Mouse (Mus musculus) lung, postnatal 0 days (tissue): ENCODE measurements at regions not wholly inside any gene's neighbourhood (a gene's known extent, or its start where the extent isn't known, plus 50 kb on each side); places are given as distances from the start of the nearest gene placed in this dataset.
A peak's percentile ranks its signal among the peaks of the same experiment; 100 is the strongest.

ENCODE experiments used
- ATAC-seq: fragments of 200-750 bp; cut with Nextera tagmentation; 2 replicates; pipeline ENCODE4 v1.8.0; 2017; ENCODE audit warnings: moderate library complexity
- DNase-seq: peaks from one replicate; pipeline ENCODE4 v3.0.0-alpha.2; 2016; ENCODE audit warnings: low spot score
- H3K27ac ChIP-seq: fragments of 300-500 bp; sonication (generic); 2 replicates; pipeline ENCODE4 v1.5.1; 2014; ENCODE audit warnings: antibody characterized with exemption, mild to moderate bottlenecking, low read length, mixed read lengths
- H3K27me3 ChIP-seq: fragments of 300-500 bp; sonication (generic); replicated peaks from 2 replicates; pipeline ENCODE4 v1.6.1; 2014; ENCODE audit warnings: low read length, mixed read lengths; ENCODE audit not compliant: insufficient read depth
- H3K36me3 ChIP-seq: fragments of 300-500 bp; sonication (generic); 2 replicates; pipeline ENCODE4 v1.6.1; 2014; ENCODE audit warnings: low read length, mixed read lengths; ENCODE audit not compliant: insufficient read depth
- H3K4me1 ChIP-seq: fragments of 300-500 bp; sonication (generic); 2 replicates; pipeline ENCODE4 v1.6.1; 2014; ENCODE audit warnings: antibody characterized with exemption, low read depth, low read length, mixed read lengths; ENCODE audit not compliant: insufficient read depth
- H3K4me2 ChIP-seq: fragments of 300-500 bp; sonication (generic); replicated peaks from 2 replicates; pipeline ENCODE4 v1.6.1; 2014; ENCODE audit warnings: low read depth, mild to moderate bottlenecking, low read length, moderate library complexity, mixed read lengths
- H3K4me3 ChIP-seq: fragments of 300-500 bp; sonication (generic); 2 replicates; pipeline ENCODE4 v1.5.1; 2014; ENCODE audit warnings: low read depth, low read length
- H3K9ac ChIP-seq: fragments of 300-500 bp; sonication (generic); replicated peaks from 2 replicates; pipeline ENCODE4 v1.6.1; 2014; ENCODE audit warnings: low read depth, mild to moderate bottlenecking
- H3K9me3 ChIP-seq: fragments of 300-500 bp; sonication (generic); 2 replicates; pipeline ENCODE4 v1.6.1; 2016; ENCODE audit warnings: low read length, mixed read lengths
- CTCF ChIP-seq: IDR thresholded peaks from 2 replicates; pipeline ENCODE4 v1.5.1; 2016; ENCODE audit warnings: antibody characterized with exemption, mild to moderate bottlenecking
- EP300 ChIP-seq: IDR thresholded peaks from 2 replicates; pipeline ENCODE4 v1.6.1; 2016; ENCODE audit warnings: antibody characterized with exemption, mild to moderate bottlenecking, control low read depth
- WGBS: fragments of 180-500 bp; shearing (Covaris S2); extraction: QIAGEN DNeasy Blood & Tissue Kit; methylation state at CpG from one replicate; pipeline ENCODE4 v1.1.7; 2014; 5-methylcytosine and 5-hydroxymethylcytosine counted together

DNA sequence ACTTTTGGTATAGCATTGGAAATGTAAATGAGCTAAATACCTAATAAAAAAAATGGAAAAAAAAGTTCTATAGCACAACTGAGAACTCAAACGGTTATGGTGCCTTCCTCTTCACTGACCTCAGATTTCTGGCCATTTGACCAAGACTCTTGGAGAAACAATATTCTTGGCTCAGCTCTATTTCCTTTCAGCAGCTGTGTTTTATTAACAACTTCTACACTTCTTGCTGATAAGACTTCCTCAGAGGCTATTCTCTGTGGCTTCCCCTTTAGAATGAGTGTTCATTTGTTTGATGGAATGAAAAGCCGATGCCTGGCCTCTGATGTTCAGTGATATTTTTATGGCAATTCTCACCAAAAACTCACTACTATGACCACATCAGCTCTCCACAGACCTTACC is 572.7 kb upstream of the Tenm4 start:
- Histone ChIP-seq H3K4me1 (no peaks in the 10 kb centered on the region), H3K36me3 (no peaks in the 10 kb centered on the region), H3K27ac (no peak overlapping the region), H3K4me3 (no peak overlapping the region), H3K4me2 (no peak overlapping the region), H3K27me3 (no peaks in the 10 kb centered on the region), H3K9me3 (no peaks in the 10 kb centered on the region), H3K9ac (no peak overlapping the region)
- ATAC-seq (no peak), DNase-seq (no peak)
- WGBS = 50% methylated on average over 2 of the region's 2 CpGs
- TF ChIP-seq CTCF (no peak), EP300 (no peak)

DNA sequence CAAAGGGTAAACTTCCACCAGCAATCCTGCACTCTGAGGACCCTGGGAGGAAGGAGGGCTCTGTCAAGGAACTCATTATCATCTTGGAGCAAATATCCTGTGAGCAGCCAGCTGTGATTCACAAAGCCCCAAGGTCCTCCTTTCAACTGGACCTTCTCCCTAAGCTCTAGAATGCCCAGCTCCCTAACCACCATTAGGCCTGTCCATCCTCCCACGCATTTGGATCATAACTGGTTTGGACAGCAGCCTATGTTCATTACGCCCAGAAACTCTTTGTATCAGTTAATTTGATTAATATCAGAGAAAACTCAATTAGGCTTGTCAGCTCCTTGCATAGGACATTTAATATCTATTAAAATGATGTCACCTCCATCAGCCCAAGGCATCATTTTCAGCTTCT is 557.3 kb upstream of the Tenm4 start:
- H3K27me3 ChIP-seq = no peaks in the 10 kb centered on the region
- 77% methylated on average over 2 of the region's 2 CpGs for WGBS
- no peak overlapping the region for H3K9ac ChIP-seq
- TF ChIP-seq EP300 (no peak), CTCF (no peak)
- ATAC-seq = no peak
- H3K36me3 ChIP-seq = no peaks in the 10 kb centered on the region
- H3K4me3 ChIP-seq = no peak overlapping the region
- H3K9me3 ChIP-seq = no peaks in the 10 kb centered on the region
- no peak overlapping the region for H3K4me2 ChIP-seq
- H3K27ac ChIP-seq = no peak overlapping the region
- DNase-seq = no peak
- H3K4me1 ChIP-seq = no peaks in the 10 kb centered on the region

DNA sequence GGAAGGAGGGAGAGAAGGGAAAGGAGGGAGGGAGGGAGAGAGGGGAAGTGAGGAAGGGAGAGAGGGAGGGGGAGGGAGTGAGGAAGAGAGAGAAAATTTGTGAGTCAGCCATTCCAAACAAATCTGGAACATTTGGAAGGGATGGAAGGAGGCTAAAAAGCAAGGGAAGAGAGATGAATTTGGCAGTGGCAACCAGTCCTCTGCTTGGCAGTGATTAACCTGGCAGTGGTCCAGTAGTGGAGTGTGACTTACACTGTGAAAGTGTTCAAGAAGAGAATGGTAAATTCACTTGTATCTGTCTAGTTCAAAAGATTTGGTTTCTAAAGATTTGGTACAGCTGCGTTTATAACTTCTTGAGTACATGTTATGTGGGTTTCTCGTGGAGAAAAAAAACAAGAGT is 553.7 kb upstream of the Tenm4 start:
- ATAC-seq (no peak; the same call in 1 of the 2 replicates), DNase-seq (peak; percentile 57)
- WGBS = 21% methylated on average over 2 of the region's 2 CpGs
- H3K36me3 ChIP-seq = no peaks in the 10 kb centered on the region
- H3K27ac ChIP-seq = no peak overlapping the region
- H3K9ac ChIP-seq = no peak overlapping the region
- no peak overlapping the region for H3K4me3 ChIP-seq
- H3K9me3 ChIP-seq = no peaks in the 10 kb centered on the region
- H3K27me3 ChIP-seq = no peaks in the 10 kb centered on the region
- no peak for TF ChIP-seq EP300
- TF ChIP-seq CTCF = no peak
- H3K4me2 ChIP-seq = no peak overlapping the region
- H3K4me1 ChIP-seq = no peaks in the 10 kb centered on the region

DNA sequence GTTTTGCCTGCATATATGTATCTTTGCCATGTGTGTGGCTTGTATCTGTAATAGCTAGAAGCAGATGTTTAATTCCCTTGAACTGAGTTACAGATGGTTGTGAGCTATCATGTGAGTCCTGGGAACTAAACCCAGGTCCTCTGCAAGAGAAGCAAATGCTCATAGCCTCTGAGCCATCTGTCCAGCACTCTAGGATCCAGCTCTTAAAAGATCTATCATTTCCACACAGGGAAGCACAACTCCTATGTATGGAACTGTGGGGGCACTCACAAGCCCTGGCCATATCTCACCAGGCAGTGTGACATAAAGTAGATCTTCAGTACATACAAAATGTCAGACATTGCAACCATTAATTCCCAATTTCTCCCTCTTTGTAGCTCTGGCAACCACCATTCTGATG is 552.9 kb upstream of the Tenm4 start:
- Histone ChIP-seq H3K9ac (no peak overlapping the region), H3K4me2 (no peak overlapping the region), H3K4me1 (no peaks in the 10 kb centered on the region), H3K27ac (no peak overlapping the region), H3K27me3 (no peaks in the 10 kb centered on the region), H3K36me3 (no peaks in the 10 kb centered on the region), H3K9me3 (no peaks in the 10 kb centered on the region), H3K4me3 (no peak overlapping the region)
- no peak for DNase-seq
- no peak for TF ChIP-seq CTCF
- TF ChIP-seq EP300 = no peak
- ATAC-seq = no peak

DNA sequence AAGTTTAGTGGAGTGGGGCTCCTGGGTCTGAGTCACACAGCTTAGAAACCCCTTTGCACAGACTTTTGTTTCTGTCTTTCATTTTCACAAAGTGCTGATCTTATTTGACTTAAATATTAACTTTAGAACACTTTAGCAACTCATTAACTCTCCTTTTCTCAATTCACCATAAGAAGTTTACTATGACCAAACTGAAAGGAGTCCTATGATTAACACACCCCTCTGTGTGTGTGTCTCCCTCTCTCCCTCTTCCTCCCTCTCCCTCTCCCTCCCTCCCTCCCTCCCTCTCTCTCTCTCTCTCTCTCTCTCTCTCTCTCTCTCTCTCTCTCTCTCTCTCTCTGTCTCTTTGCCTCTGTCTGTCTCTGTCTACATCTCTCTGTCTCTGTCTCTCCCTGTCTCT is 551.0 kb upstream of the Tenm4 start:
- no peaks in the 10 kb centered on the region for H3K9me3 ChIP-seq
- DNase-seq = peak; percentile 26
- peak; percentile 52 for ATAC-seq
- TF ChIP-seq CTCF (no peak), EP300 (no peak)
- no peaks in the 10 kb centered on the region for H3K4me1 ChIP-seq
- H3K27me3 ChIP-seq = no peaks in the 10 kb centered on the region
- no peak overlapping the region for H3K9ac ChIP-seq
- H3K36me3 ChIP-seq = no peaks in the 10 kb centered on the region
- no peak overlapping the region for H3K4me3 ChIP-seq
- H3K4me2 ChIP-seq = no peak overlapping the region
- H3K27ac ChIP-seq = no peak overlapping the region

DNA sequence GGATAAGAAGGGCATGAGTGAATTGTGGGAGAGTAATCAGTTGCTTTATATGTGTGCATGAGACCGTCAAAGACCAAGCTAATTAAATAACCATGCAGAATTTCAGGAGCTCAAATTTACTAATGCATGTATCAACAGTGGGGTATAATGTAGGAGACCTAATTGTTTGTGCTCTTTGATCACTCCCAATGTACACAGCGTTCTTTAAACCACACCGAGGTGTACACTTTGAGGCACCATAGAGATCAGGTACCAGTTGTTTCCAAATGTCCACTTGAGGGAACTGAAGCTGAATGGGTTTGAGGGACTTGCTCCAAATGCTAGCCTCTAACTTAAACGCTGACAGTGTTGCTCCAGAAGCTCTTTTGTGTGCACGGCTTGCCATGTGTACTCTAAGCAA is 530.4 kb upstream of the Tenm4 start:
- Histone ChIP-seq H3K4me1 (no peaks in the 10 kb centered on the region), H3K4me3 (no peak overlapping the region), H3K36me3 (no peaks in the 10 kb centered on the region), H3K4me2 (no peak overlapping the region), H3K9ac (no peak overlapping the region), H3K9me3 (no peaks in the 10 kb centered on the region), H3K27ac (no peak overlapping the region), H3K27me3 (no peaks in the 10 kb centered on the region)
- WGBS = 73% methylated on average over 5 of the region's 5 CpGs
- TF ChIP-seq EP300 = no peak
- DNase-seq (no peak), ATAC-seq (no peak)

DNA sequence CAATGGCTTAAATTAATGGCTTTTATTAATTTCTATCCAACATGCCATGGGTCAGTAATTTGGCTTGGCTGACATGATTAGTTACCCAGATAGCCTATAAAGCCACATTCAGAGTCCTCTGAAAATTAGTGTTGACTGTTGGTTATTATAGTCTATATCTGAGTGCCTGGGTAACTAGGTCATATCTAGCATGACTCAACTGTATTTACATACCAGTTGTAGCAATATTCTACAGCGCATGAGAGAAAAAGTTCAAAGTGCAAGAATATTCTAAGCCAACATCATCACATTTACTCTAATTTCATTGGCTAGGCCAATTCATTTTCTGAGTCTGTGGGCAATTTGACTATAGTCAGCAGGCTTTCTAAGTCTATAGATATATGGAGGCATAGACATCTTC is 496.7 kb upstream of the Tenm4 start:
- Histone ChIP-seq H3K27ac (no peak overlapping the region), H3K4me3 (no peak overlapping the region), H3K9ac (no peak overlapping the region), H3K4me1 (no peaks in the 10 kb centered on the region), H3K4me2 (no peak overlapping the region), H3K27me3 (no peaks in the 10 kb centered on the region), H3K9me3 (no peaks in the 10 kb centered on the region), H3K36me3 (no peaks in the 10 kb centered on the region)
- DNase-seq (no peak), ATAC-seq (no peak)
- 90% methylated on average over 1 of the region's 1 CpGs for WGBS
- no peak for TF ChIP-seq CTCF
- TF ChIP-seq EP300 = no peak
